Mouse (Mus musculus): Measurements from ENCODE around the gene Ndufa5. TPM values are rescaled to one million over a fixed set of nuclear protein-coding genes. Genes with fewer than 3 reads are reported as not detected.

The Ndufa5 gene
- total RNA-seq (2022), result 100 to 1,000 TPM; 471 to 626 (median 563) TPM

GRCm38 (mm10) chr6:24527155-24528063 lies at the start of gene Ndufa5:
Ndufa5 (minus strand) TSS chr6:24528013.
- DNase-seq (ENCODE audit: low spot score in 2 of 2), result peak; percentile 87 to 93

DNA sequence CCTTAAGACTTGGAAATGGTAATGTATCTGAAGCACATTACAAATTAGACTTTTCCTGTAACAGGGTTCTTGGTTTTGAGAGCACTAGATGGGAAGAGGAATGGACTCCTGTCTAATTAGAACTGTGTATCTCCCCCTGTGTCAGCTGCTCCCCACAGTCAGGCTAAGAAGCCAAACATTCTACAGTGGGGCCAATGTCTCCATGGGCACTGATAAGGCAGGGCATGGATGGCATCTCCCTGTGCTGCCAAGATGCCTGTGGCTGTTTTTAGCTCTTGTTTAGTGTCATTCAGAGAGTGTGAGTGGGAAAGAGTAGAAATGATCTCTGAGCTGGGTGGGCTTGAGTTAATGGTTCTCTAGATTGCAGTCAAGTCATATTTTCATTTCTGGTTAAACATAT lies 45.5 kb upstream of the Ndufa5 start:
- no peak for DNase-seq (ENCODE audit: low spot score in 2 of 2)

GRCm38 (mm10) chr6:24572431-24572830 lies 44.6 kb upstream of the Ndufa5 start:
- no peak for DNase-seq (ENCODE audit: low spot score in 2 of 2)

- DNase-seq (ENCODE audit: low spot score in 2 of 2), result no peak
Measured at GRCm38 (mm10) chr6:24571126-24571525, 43.3 kb upstream of the Ndufa5 start.

DNA sequence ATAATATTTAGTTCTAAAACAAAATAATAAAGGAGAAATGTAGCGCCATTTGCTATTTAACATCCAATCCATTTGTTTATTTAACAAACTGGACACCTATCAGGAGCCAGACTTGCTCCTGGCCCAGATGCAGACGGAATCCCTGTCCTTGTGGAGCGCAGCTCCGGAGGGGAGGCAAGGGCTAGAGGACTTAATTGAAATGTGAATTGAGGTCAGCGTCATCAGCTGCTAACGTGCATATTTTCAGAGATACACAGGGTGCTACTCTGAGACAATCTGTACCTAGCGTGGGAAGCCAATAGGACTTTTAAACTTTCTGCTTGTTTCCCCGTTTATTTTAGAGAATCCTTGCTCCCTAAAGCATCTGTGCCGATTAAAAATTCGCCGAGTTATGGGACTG lies 42.5 kb upstream of the Ndufa5 start:
- DNase-seq (ENCODE audit: low spot score in 2 of 2), result no peak

- no peak for DNase-seq (ENCODE audit: low spot score in 2 of 2)
Measured at GRCm38 (mm10) chr6:24569711-24570110, 41.9 kb upstream of the Ndufa5 start.

DNA sequence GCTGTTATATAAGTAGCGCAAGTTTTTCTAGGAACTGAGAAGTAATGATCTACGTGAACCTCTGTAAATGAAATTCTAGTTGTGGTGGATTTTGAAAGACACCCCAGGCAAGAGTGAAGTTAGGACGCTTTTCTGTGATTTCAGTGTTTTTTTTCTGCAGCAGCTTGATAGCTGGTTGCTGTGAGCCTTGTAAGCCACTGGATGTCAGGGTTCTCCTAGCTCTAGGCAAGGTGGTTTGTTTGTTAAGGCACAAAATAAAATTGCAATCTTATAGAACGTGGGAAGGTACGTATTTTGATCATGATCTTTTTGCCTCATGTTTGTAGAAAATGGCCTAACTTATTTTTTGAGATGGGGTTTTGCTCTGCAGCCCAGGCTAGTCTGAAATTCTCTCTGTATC lies 41.1 kb upstream of the Ndufa5 start:
- DNase-seq (ENCODE audit: low spot score in 2 of 2), result no peak

- DNase-seq (ENCODE audit: low spot score in 2 of 2), result no peak
Measured at GRCm38 (mm10) chr6:24564886-24565285, 37.1 kb upstream of the Ndufa5 start.

GRCm38 (mm10) chr6:24564081-24564480 lies 36.3 kb upstream of the Ndufa5 start:
- DNase-seq (ENCODE audit: low spot score in 2 of 2), result no peak

DNA sequence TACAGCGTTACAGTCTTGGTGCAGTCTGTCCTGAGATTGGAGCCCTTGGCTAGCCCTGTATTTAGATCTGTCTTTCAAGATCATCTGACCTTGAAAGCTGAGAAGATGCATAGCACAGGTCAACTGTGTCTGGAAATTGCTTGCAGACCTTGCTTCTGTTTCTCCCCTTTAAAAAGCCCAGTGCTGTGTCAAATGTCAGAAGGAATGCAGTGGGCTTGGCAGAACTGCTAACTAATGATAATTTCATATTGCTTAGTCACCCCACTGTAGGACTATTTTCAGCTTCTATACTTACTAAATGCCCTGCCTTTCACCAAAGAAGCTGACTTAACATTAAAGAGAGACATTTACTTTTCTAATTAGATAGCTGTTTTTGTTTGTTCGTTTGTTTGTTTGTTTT lies 27.7 kb upstream of the Ndufa5 start:
- no peak for DNase-seq (ENCODE audit: low spot score in 2 of 2)

- no peak for DNase-seq (ENCODE audit: low spot score in 2 of 2)
Measured at GRCm38 (mm10) chr6:24554427-24555086, 26.7 kb upstream of the Ndufa5 start.

- DNase-seq (ENCODE audit: low spot score in 2 of 2), result peak in 1 of 2 experiments; percentile 45
Measured at GRCm38 (mm10) chr6:24552046-24552445, 24.2 kb upstream of the Ndufa5 start.

GRCm38 (mm10) chr6:24549801-24550200 lies 22.0 kb upstream of the Ndufa5 start:
- DNase-seq (ENCODE audit: low spot score in 2 of 2), result no peak

GRCm38 (mm10) chr6:24546716-24547420 lies 19.1 kb upstream of the Ndufa5 start:
- DNase-seq (ENCODE audit: low spot score in 2 of 2), result no peak

DNA sequence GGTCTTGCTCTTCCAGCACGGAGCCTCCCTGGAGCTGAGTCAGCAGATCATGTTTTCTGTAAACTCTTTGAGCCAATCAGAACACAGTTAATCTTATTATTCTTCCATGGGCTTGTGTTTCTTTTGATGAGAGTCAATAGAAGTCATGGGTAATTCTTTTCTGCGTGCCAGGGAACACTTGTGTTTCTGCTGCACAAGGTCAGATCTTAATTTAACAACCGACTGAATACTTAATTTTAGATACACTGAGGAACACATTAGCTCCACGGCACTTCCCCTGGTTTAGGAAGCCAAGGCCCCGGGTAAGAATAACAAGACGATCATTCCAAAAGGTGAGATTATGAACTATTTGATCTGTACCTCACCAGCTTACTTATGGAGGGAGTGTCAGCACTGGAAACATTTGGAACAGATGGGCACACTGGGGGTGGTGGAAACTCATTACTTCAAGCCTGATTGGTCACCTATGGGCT lies 15.3 kb upstream of the Ndufa5 start:
- DNase-seq (ENCODE audit: low spot score in 2 of 2), result no peak

DNA sequence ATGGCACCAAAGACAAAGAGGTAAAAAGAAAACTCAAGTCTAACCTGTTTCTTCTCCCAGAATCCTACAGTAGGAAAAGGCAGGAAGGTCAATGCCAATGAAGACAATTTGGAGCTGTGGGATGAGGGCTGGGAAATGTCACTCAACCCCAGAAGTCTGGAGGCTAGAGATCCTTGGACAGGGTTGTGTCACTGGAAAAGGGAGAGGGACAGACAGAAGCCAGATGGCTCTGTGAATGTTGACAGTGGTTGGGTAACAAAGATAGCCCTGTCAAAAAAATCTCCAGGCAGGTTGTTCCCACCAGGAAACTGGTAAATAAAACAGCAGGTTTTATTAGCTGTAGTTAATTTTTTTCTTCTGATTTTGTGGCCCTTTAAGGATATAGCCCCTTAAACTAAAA lies 14.6 kb upstream of the Ndufa5 start:
- DNase-seq (ENCODE audit: low spot score in 2 of 2), result no peak

- DNase-seq (ENCODE audit: low spot score in 2 of 2), result no peak
Measured at GRCm38 (mm10) chr6:24540106-24540505, 12.3 kb upstream of the Ndufa5 start.

DNA sequence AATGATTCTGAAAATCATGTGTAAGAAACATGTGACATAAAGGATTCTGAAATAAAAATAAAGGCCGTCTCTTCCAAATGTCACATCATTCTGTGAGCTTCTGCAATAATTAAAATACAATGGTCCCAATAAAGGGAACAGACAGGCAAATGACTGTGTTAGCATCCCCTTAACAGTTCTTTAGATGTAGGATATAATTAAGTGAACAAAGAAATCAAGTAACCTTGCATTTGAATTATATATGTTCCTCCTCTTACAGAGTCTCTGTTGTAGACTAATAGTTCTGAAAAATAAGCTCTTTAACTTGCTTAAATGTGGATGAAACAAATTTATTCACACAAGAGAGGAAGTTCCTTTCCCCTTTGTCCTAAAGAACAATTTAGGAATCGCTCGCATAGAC lies 10.6 kb upstream of the Ndufa5 start:
- DNase-seq (ENCODE audit: low spot score in 2 of 2), result no peak

DNA sequence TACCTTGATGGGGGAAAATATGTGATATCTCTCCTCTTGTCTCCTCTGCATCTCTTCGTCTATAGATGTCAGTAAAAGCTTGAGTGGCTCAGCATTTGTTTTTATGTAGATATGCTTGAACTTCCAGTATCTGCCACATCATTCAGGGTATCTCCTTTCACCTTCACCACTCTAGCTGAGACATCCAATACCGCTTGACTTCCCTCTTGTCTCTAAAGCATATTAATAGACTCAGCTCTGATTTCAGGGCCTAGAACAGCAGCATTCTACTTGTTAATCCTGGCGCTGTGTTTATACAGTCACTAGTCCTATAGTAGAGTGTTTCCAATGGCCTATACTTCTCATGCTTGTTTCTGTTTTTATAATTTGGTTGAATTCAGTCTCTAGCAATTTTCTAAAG lies 5.0 kb upstream of the Ndufa5 start:
- DNase-seq (ENCODE audit: low spot score in 2 of 2), result no peak

- no peak for DNase-seq (ENCODE audit: low spot score in 2 of 2)
Measured at GRCm38 (mm10) chr6:24530711-24531420, 3.1 kb upstream of the Ndufa5 start.

- no peak for DNase-seq (ENCODE audit: low spot score in 2 of 2)
Measured at GRCm38 (mm10) chr6:24530166-24530565, 2.4 kb upstream of the Ndufa5 start.

- DNase-seq (ENCODE audit: low spot score in 2 of 2), result no peak
Measured at GRCm38 (mm10) chr6:24528064-24528243, 141 bp upstream of the Ndufa5 start, which contains the start of gene Asb15. Asb15 (plus strand) TSS chr6:24528144.

Measured in gastrocnemius, adult 8-10 months (tissue).